Mouse (Mus musculus) cerebellum, postnatal 10 days (tissue): ENCODE measurements around the gene Mybbp1a.

Source experiments
- DNase-seq, 2 experiments: peaks; one replicate each; pipeline ENCODE4 v3.0.0; 2021; ENCODE audit warnings: mixed read lengths in 2 of 2

Gene Mybbp1a

GRCm38 (mm10) chr11:72446311-72447105 is 5.4 kb downstream of the Mybbp1a start:
- DNase-seq, result peak; percentile 62 to 72

GRCm38 (mm10) chr11:72447475-72447874 is 6.3 kb downstream of the Mybbp1a start:
- DNase-seq, result peak in 1 of 2 experiments; percentile 43

GRCm38 (mm10) chr11:72452140-72452665 is 11.0 kb downstream of the Mybbp1a start:
- DNase-seq, result no peak

GRCm38 (mm10) chr11:72453105-72453953 is 12.2 kb downstream of the Mybbp1a start:
- no peak for DNase-seq

- peak; percentile 76 to 84 for DNase-seq
Observed at GRCm38 (mm10) chr11:72455694-72456093, 14.5 kb downstream of the Mybbp1a start.

GRCm38 (mm10) chr11:72457995-72458496 is 16.9 kb downstream of the Mybbp1a start:
- DNase-seq, result no peak

GRCm38 (mm10) chr11:72458502-72458901 is 17.3 kb downstream of the Mybbp1a start:
- DNase-seq, result no peak

GRCm38 (mm10) chr11:72461500-72461981 is 20.4 kb downstream of the Mybbp1a start:
- DNase-seq, result no peak

GRCm38 (mm10) chr11:72464821-72465220 is 23.7 kb downstream of the Mybbp1a start:
- DNase-seq, result no peak

GRCm38 (mm10) chr11:72465978-72466693 is 25.0 kb downstream of the Mybbp1a start:
- peak; percentile 50 to 55 for DNase-seq

- no peak for DNase-seq
Observed at GRCm38 (mm10) chr11:72466694-72467507, 25.7 kb downstream of the Mybbp1a start.

GRCm38 (mm10) chr11:72468525-72468924 is 27.4 kb downstream of the Mybbp1a start:
- peak; percentile 81 to 83 for DNase-seq

- peak; percentile 79 to 83 for DNase-seq
Observed at GRCm38 (mm10) chr11:72469217-72469616, 28.1 kb downstream of the Mybbp1a start.

GRCm38 (mm10) chr11:72470004-72470403 is 28.8 kb downstream of the Mybbp1a start:
- no peak for DNase-seq

GRCm38 (mm10) chr11:72471381-72471780 is 30.2 kb downstream of the Mybbp1a start:
- DNase-seq, result peak; percentile 64 to 83

GRCm38 (mm10) chr11:72473540-72473939 is 32.4 kb downstream of the Mybbp1a start:
- no peak for DNase-seq

GRCm38 (mm10) chr11:72474926-72475325 is 33.8 kb downstream of the Mybbp1a start:
- no peak for DNase-seq

GRCm38 (mm10) chr11:72475408-72475807 is 34.3 kb downstream of the Mybbp1a start:
- no peak for DNase-seq

GRCm38 (mm10) chr11:72476074-72476625 is 35.0 kb downstream of the Mybbp1a start:
- no peak for DNase-seq

- DNase-seq, result no peak
Observed at GRCm38 (mm10) chr11:72477182-72477581, 36.0 kb downstream of the Mybbp1a start.

GRCm38 (mm10) chr11:72477653-72478052 is 36.5 kb downstream of the Mybbp1a start:
- no peak for DNase-seq
